Mouse (Mus musculus): ENCODE data around the gene Zranb1. TPM values are rescaled to one million over a fixed set of nuclear protein-coding genes. Genes with fewer than 3 reads are reported as not detected.

The Zranb1 gene
- polyA plus RNA-seq, 1 experiment from 2014 or later: 29.3 TPM

DNA sequence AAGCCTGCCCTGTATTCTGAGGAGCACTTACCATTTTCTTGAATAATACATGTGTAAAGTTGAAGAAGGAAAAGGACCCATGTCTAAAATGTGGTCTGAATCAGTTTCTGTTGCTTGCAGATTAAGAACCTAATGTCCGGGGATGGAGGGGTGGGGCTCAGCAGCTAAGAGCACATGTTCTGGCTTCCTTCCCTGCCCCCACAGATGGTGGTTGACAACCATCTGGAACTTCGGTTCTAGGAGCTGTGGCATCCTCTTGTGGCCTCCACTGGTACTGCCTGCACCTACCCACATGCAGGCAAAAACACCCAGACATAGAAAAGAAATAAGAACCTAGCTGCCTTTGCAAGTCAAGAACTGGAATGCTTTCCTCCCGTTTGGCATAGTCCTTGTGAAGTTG is 72.5 kb downstream of the Zranb1 start:
- Histone ChIP-seq H3K9ac (replicated peaks; ENCODE audit: low read depth, low read length) (no peak overlapping the region), H3K36me3 (ENCODE audit: control insufficient read depth, insufficient read depth, low read length) (peaks cover 5% of the 10 kb centered on the region; the same call in 1 of the 2 replicates), H3K27ac (ENCODE audit: low read depth, low read length) (no peak overlapping the region), H3K4me1 (ENCODE audit: control insufficient read depth, insufficient read depth, low read length) (peaks cover 9% of the 10 kb centered on the region; the same call in 1 of the 2 replicates), H3K9me3 (ENCODE audit: control insufficient read depth, low read length) (no peaks in the 10 kb centered on the region), H3K4me2 (ENCODE audit: low read depth, low read length) (no peak overlapping the region), H3K27me3 (ENCODE audit: control insufficient read depth, insufficient read depth, low read length) (no peaks in the 10 kb centered on the region), H3K4me3 (ENCODE audit: low read depth, low read length) (no peak overlapping the region)
- ATAC-seq (ENCODE audit: low read depth): no peak
- 24% methylated on average over 3 of the region's 3 CpGs for WGBS

DNA sequence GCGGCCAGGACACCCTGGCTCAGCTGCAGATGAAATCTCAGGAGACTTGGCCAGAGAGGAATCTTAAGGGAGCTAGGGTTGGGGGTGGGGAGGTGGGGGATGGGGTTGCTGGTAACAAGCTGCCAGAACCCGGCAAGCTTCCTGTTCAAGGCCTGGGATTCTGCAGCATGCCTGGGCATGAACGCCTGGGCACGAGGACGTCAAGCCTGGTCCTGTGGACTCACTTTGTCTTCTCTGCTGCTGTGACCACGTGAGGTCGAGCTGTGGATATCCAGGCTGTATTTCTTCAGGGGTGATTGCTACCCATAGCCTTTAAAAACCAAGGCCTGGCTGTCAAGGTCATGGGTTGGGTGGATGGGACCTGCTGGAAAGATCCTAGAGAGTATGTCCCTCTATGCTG is 74.8 kb downstream of the Zranb1 start:
- WGBS: 78% methylated on average over 7 of the region's 7 CpGs
- no peak overlapping the region for H3K4me3 ChIP-seq (ENCODE audit: low read depth, low read length)
- no peaks in the 10 kb centered on the region for H3K36me3 ChIP-seq (ENCODE audit: control insufficient read depth, insufficient read depth, low read length)
- ATAC-seq (ENCODE audit: low read depth): no peak
- no peak overlapping the region for H3K27ac ChIP-seq (ENCODE audit: low read depth, low read length)
- peaks cover 16% of the 10 kb centered on the region for H3K4me1 ChIP-seq (ENCODE audit: control insufficient read depth, insufficient read depth, low read length)
- no peak overlapping the region for H3K4me2 ChIP-seq (ENCODE audit: low read depth, low read length)
- no peaks in the 10 kb centered on the region for H3K27me3 ChIP-seq (ENCODE audit: control insufficient read depth, insufficient read depth, low read length)
- no peak overlapping the region for H3K9ac ChIP-seq (replicated peaks; ENCODE audit: low read depth, low read length)
- H3K9me3 ChIP-seq (ENCODE audit: control insufficient read depth, low read length): no peaks in the 10 kb centered on the region

DNA sequence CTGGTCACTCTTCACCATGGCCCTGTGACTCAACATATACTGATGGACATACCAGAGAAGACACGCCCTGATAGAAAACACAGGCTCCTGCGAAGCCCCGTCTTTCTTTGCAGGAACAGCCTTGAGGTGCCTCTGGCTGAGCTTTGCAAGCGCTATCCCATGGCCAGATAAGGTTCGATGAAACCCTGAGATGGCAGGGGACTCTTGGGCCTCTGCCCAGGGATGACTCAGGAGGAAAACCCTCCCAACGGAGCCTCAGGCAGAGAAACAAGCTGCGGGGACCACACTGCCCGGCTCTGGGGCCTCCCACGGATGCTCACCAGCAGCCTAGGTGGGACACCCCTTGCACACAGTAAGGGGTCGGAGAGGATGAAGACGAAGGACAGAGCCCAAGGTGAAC is 76.4 kb downstream of the Zranb1 start:
- Histone ChIP-seq H3K27me3 (ENCODE audit: control insufficient read depth, insufficient read depth, low read length) (no peaks in the 10 kb centered on the region), H3K4me3 (ENCODE audit: low read depth, low read length) (no peak overlapping the region), H3K4me2 (ENCODE audit: low read depth, low read length) (no peak overlapping the region), H3K9me3 (ENCODE audit: control insufficient read depth, low read length) (no peaks in the 10 kb centered on the region), H3K4me1 (ENCODE audit: control insufficient read depth, insufficient read depth, low read length) (peaks cover 30% of the 10 kb centered on the region), H3K36me3 (ENCODE audit: control insufficient read depth, insufficient read depth, low read length) (no peaks in the 10 kb centered on the region), H3K27ac (ENCODE audit: low read depth, low read length) (peak overlapping the region; percentile 28; the same call in 1 of the 2 replicates), H3K9ac (replicated peaks; ENCODE audit: low read depth, low read length) (no peak overlapping the region)
- 79% methylated on average over 11 of the region's 11 CpGs for WGBS
- no peak for ATAC-seq (ENCODE audit: low read depth)

DNA sequence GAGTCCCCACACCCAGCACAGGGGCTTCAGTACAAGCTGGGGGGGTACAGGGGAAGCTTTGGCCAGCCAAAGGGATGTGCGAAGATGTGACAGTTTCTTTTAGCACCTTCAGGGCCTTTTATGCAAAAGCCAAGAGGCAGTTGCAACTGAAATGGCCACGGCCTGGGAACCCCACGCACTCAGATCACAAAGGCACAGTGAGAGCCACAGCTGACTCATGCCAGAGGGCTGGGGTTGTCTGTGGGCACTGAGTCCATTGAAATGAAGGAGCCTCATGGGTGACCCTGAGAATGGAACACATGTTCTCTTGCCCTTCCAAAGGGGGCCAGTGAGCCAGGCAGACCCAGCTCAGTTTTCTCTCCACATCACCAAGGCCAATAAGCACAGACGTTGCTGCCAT is 77.7 kb downstream of the Zranb1 start:
- peaks cover 38% of the 10 kb centered on the region for H3K4me1 ChIP-seq (ENCODE audit: control insufficient read depth, insufficient read depth, low read length)

DNA sequence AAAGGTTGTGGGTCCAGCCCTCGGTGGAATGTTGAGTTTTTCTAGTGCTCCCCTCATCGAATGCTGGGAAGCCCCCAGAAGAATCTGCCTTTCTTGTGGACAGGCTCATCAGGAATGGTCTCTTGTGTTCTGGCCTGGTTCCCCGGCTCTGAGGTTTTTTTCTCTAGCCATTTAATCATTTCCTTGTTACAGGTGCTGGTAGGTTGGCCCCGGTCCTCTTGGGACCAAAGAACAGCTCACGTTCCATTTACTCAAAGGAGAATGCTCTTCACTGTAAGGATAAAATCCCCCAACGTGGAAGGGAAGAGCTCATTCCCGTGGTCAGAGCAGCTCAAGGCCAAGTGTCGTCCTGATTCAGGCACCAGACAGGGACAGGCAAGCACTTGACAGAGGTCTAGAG is 78.7 kb downstream of the Zranb1 start:
- H3K4me3 ChIP-seq (ENCODE audit: low read depth, low read length): no peak overlapping the region
- H3K4me1 ChIP-seq (ENCODE audit: control insufficient read depth, insufficient read depth, low read length): peaks cover 45% of the 10 kb centered on the region
- no peaks in the 10 kb centered on the region for H3K9me3 ChIP-seq (ENCODE audit: control insufficient read depth, low read length)
- H3K27me3 ChIP-seq (ENCODE audit: control insufficient read depth, insufficient read depth, low read length): no peaks in the 10 kb centered on the region
- no peak overlapping the region for H3K27ac ChIP-seq (ENCODE audit: low read depth, low read length)
- no peak overlapping the region for H3K4me2 ChIP-seq (ENCODE audit: low read depth, low read length)
- H3K9ac ChIP-seq (replicated peaks; ENCODE audit: low read depth, low read length): no peak overlapping the region
- WGBS: 75% methylated on average over 8 of the region's 8 CpGs
- ATAC-seq (ENCODE audit: low read depth): no peak
- no peaks in the 10 kb centered on the region for H3K36me3 ChIP-seq (ENCODE audit: control insufficient read depth, insufficient read depth, low read length)

More for the DNA sequence above, 77.7 kb downstream of the Zranb1 start:
- Histone ChIP-seq H3K36me3 (ENCODE audit: control insufficient read depth, insufficient read depth, low read length) (no peaks in the 10 kb centered on the region), H3K27ac (ENCODE audit: low read depth, low read length) (no peak overlapping the region), H3K9me3 (ENCODE audit: control insufficient read depth, low read length) (no peaks in the 10 kb centered on the region), H3K4me3 (ENCODE audit: low read depth, low read length) (no peak overlapping the region), H3K27me3 (ENCODE audit: control insufficient read depth, insufficient read depth, low read length) (no peaks in the 10 kb centered on the region), H3K4me2 (ENCODE audit: low read depth, low read length) (no peak overlapping the region), H3K9ac (replicated peaks; ENCODE audit: low read depth, low read length) (no peak overlapping the region)
- no peak for ATAC-seq (ENCODE audit: low read depth)
- WGBS: 81% methylated on average over 4 of the region's 4 CpGs

DNA sequence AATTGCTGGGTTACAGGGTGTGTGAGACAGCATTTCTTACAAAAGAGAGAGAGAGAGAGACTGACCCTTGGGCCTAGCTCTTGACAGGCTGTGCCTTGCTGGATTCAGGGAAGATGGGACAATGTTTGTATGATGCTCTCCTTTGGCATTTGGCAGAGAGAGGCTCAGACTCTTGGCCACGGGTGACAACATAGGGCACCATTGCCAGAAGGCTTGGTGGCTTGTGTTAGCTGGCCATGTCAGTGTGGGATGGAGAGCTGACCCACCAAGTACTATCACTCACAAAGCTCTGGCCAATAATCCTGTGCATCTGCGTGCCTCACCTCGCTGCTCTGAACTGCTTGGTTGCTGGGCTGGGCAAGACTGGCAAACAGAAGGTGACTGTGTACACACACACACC is 79.5 kb downstream of the Zranb1 start:
- no peaks in the 10 kb centered on the region for H3K27me3 ChIP-seq (ENCODE audit: control insufficient read depth, insufficient read depth, low read length)
- no peaks in the 10 kb centered on the region for H3K9me3 ChIP-seq (ENCODE audit: control insufficient read depth, low read length)
- peak overlapping the region; percentile 87 for H3K27ac ChIP-seq (ENCODE audit: low read depth, low read length)
- H3K4me2 ChIP-seq (ENCODE audit: low read depth, low read length): no peak overlapping the region; the same call in 1 of the 2 replicates
- H3K4me1 ChIP-seq (ENCODE audit: control insufficient read depth, insufficient read depth, low read length): peaks cover 53% of the 10 kb centered on the region
- no peak for ATAC-seq (ENCODE audit: low read depth)
- H3K4me3 ChIP-seq (ENCODE audit: low read depth, low read length): no peak overlapping the region
- H3K9ac ChIP-seq (replicated peaks; ENCODE audit: low read depth, low read length): no peak overlapping the region
- WGBS: 88% methylated on average over 3 of the region's 3 CpGs
- no peaks in the 10 kb centered on the region for H3K36me3 ChIP-seq (ENCODE audit: control insufficient read depth, insufficient read depth, low read length)

DNA sequence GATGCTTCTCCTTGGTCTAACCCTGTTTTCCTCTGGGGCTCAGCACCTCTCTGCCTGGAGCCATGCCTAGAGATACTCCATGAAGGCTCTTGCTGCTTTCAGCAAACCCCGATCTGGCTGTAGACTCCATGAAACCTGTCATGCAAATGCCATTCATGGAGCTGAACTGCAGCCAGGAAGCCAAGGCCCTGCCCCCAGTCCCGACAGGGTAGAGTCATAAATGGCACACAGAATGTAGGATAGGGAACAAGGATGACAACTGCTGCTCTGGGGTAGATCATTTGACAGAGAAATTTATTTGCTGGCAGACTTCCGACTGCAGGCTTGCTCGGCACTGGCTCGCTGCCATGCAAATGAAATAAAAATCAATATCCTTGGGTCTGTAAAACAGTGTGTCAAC is 80.2 kb downstream of the Zranb1 start:
- peak overlapping the region; percentile 87 for H3K27ac ChIP-seq (ENCODE audit: low read depth, low read length)
- no peaks in the 10 kb centered on the region for H3K27me3 ChIP-seq (ENCODE audit: control insufficient read depth, insufficient read depth, low read length)
- no peaks in the 10 kb centered on the region for H3K9me3 ChIP-seq (ENCODE audit: control insufficient read depth, low read length)
- H3K4me1 ChIP-seq (ENCODE audit: control insufficient read depth, insufficient read depth, low read length): peaks cover 58% of the 10 kb centered on the region
- H3K36me3 ChIP-seq (ENCODE audit: control insufficient read depth, insufficient read depth, low read length): no peaks in the 10 kb centered on the region
- no peak overlapping the region for H3K4me3 ChIP-seq (ENCODE audit: low read depth, low read length)
- H3K4me2 ChIP-seq (ENCODE audit: low read depth, low read length): peak overlapping the region; percentile 27; the same call in 1 of the 2 replicates
- 16% methylated on average over 5 of the region's 5 CpGs for WGBS
- H3K9ac ChIP-seq (replicated peaks; ENCODE audit: low read depth, low read length): no peak overlapping the region
- ATAC-seq (ENCODE audit: low read depth): peak; percentile 64; the same call in 1 of the 2 replicates

DNA sequence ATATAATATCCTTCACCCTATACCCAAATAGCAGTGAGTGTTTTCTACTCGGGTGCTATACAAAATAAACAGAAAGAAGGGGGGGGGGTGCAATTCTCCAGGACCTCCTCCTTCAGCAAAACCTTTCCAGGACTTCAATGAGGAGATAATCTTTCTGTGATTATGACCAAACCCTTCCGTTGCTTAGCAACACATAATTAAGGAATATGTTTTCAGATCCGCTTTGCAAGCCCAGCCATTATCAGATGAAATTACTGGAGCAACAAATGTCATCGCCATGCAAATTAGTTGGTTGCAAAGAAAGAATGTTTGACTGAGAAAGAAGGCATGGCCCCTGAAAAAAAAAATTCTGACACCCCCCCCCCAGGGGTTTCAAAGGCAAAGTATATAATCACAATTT is 80.7 kb downstream of the Zranb1 start:
- Histone ChIP-seq H3K4me3 (ENCODE audit: low read depth, low read length) (no peak overlapping the region), H3K27me3 (ENCODE audit: control insufficient read depth, insufficient read depth, low read length) (no peaks in the 10 kb centered on the region), H3K4me2 (ENCODE audit: low read depth, low read length) (peak overlapping the region; percentile 27; the same call in 1 of the 2 replicates), H3K9me3 (ENCODE audit: control insufficient read depth, low read length) (no peaks in the 10 kb centered on the region), H3K9ac (replicated peaks; ENCODE audit: low read depth, low read length) (no peak overlapping the region), H3K36me3 (ENCODE audit: control insufficient read depth, insufficient read depth, low read length) (no peaks in the 10 kb centered on the region), H3K27ac (ENCODE audit: low read depth, low read length) (peak overlapping the region; percentile 87), H3K4me1 (ENCODE audit: control insufficient read depth, insufficient read depth, low read length) (peaks cover 58% of the 10 kb centered on the region)
- WGBS: 46% methylated on average over 4 of the region's 4 CpGs
- no peak for ATAC-seq (ENCODE audit: low read depth)

DNA sequence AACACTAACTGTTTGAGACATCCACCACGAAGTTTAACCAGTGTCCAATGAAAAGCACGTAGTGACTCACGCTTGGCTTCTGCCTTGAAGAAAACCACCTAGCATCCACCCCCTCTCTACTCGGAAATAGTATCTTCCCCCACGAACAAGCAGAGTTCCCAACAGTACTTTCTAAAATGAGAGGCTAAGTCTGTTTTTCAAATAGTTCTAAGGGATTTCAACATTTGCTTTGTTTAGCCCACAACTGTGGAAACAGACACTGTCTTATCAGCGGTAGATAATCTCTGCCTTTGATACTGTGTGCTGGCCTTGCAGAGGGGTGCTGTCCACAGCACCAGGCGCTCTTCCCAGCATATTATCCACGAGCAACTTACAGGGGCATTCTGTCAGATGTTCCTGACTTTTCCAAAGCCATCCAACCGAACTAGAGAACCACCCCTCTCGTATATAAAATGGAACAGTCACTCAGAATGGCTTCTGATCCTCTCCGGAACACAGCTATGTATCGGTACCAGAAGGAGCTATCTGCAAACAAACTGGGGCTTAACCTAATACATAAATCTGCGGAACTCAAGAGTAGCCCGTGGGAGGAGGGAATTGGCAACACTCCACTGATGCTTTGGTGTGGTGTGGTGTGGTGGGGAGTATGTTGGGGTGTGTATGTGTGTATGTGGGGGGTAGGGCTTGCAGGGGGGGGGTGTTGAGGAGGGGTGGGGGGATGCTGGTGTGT is 81.9 kb downstream of the Zranb1 start:
- 70% methylated on average over 14 of the region's 14 CpGs for WGBS
- Histone ChIP-seq H3K9ac (replicated peaks; ENCODE audit: low read depth, low read length) (no peak overlapping the region), H3K9me3 (ENCODE audit: control insufficient read depth, low read length) (no peaks in the 10 kb centered on the region), H3K4me1 (ENCODE audit: control insufficient read depth, insufficient read depth, low read length) (peaks cover 51% of the 10 kb centered on the region), H3K4me3 (ENCODE audit: low read depth, low read length) (no peak overlapping the region), H3K27me3 (ENCODE audit: control insufficient read depth, insufficient read depth, low read length) (no peaks in the 10 kb centered on the region), H3K36me3 (ENCODE audit: control insufficient read depth, insufficient read depth, low read length) (no peaks in the 10 kb centered on the region), H3K4me2 (ENCODE audit: low read depth, low read length) (no peak overlapping the region), H3K27ac (ENCODE audit: low read depth, low read length) (no peak overlapping the region)
- no peak for ATAC-seq (ENCODE audit: low read depth)
